In genomic region chr7:139075054-139075794, GRCm38 (mm10) we compare ENCODE assay signal across 14 mouse cellular contexts. TPM values are rescaled to one million over a fixed set of nuclear protein-coding genes. Genes with fewer than 3 reads are reported as not detected.
A peak's percentile ranks its signal among the peaks of the same experiment; 100 is the strongest.
DNase-seq lines count a peak whose midpoint lies in the region; ATAC-seq and TF ChIP-seq lines count a peak whose summit lies in the region.
"Had no signal": no experiment of that assay in that cellular context is flagged by ENCODE, and none has a peak within 500 bp of the region (broad histone marks: within the 10 kb centered on the region; RNA-seq: fewer than 3 reads in every experiment).

No protein-coding gene starts in this region.

- no peak for TF ChIP-seq CTCF in stomach, postnatal 0 days (IDR thresholded peaks at IDR 0.05; ENCODE audit: low read depth)

- H3K27ac ChIP-seq in embryonic facial prominence, embryonic 10.5 days (replicated peaks): peak overlapping the region; percentile 63
- H3K27ac ChIP-seq in hindbrain, embryonic 16.5 days (ENCODE audit: low read depth, low read length): 0 out of 2 replicates have a peak overlapping the region, but pooled peaks have one; percentile 50
- no peak overlapping the region for H3K27ac ChIP-seq in stomach, postnatal 0 days (replicated peaks)
- H3K27ac ChIP-seq: heart, embryonic 13.5 days; left cerebral cortex, adult 2 months; stomach, embryonic 15.5 days had no signal

- H3K4me3 ChIP-seq in embryonic facial prominence, embryonic 10.5 days: no peak overlapping the region
- no peak overlapping the region for H3K4me3 ChIP-seq in hindbrain, embryonic 16.5 days (ENCODE audit: low read length)
- H3K4me3 ChIP-seq in stomach, postnatal 0 days (ENCODE audit: low read depth, low read length): no peak overlapping the region
- H3K4me3 ChIP-seq: heart, embryonic 13.5 days; left cerebral cortex, adult 2 months; stomach, embryonic 15.5 days had no signal

- WGBS in embryonic facial prominence, embryonic 10.5 days: 36% methylated on average over 14 of the region's 14 CpGs
- 18% methylated on average over 14 of the region's 14 CpGs for WGBS in hindbrain, embryonic 16.5 days
- 47% methylated on average over 14 of the region's 14 CpGs for WGBS in stomach, postnatal 0 days

- no peak for TF ChIP-seq EP300 in stomach, postnatal 0 days (optimal IDR thresholded peaks at IDR 0.05)

- H3K4me1 ChIP-seq in embryonic facial prominence, embryonic 10.5 days: peaks cover 46% of the 10 kb centered on the region
- H3K4me1 ChIP-seq in hindbrain, embryonic 16.5 days (ENCODE audit: control insufficient read depth, insufficient read depth, low read depth, low read length): peaks cover 29% of the 10 kb centered on the region
- no peaks in the 10 kb centered on the region for H3K4me1 ChIP-seq in stomach, postnatal 0 days (replicated peaks; ENCODE audit: control insufficient read depth, insufficient read depth)

- intact Hi-C loops in left cerebral cortex, postnatal 4 days (cut with DNase I): no loop called here
- intact Hi-C loops in left cerebral cortex, postnatal 25 days (cut with DNase I): no loop called here

- H3K27me3 ChIP-seq in embryonic facial prominence, embryonic 10.5 days (replicated peaks; ENCODE audit: low read depth, poor library complexity, severe bottlenecking): no peaks in the 10 kb centered on the region; the same call in none of the 2 replicates
- no peaks in the 10 kb centered on the region for H3K27me3 ChIP-seq in hindbrain, embryonic 16.5 days (replicated peaks; ENCODE audit: control insufficient read depth, insufficient read depth, low read length)
- H3K27me3 ChIP-seq in stomach, postnatal 0 days (ENCODE audit: control insufficient read depth, insufficient read depth, low read length): no peaks in the 10 kb centered on the region
- H3K27me3 ChIP-seq: stomach, embryonic 15.5 days had no signal

- no peaks in the 10 kb centered on the region for H3K9me3 ChIP-seq in embryonic facial prominence, embryonic 10.5 days
- no peaks in the 10 kb centered on the region for H3K9me3 ChIP-seq in hindbrain, embryonic 16.5 days (ENCODE audit: control insufficient read depth, low read length)
- H3K9me3 ChIP-seq in stomach, postnatal 0 days (ENCODE audit: control insufficient read depth, low read length): no peaks in the 10 kb centered on the region
- H3K9me3 ChIP-seq: heart, embryonic 13.5 days; stomach, embryonic 15.5 days had no signal

- ATAC-seq in hindbrain, embryonic 16.5 days: no peak
- ATAC-seq in stomach, postnatal 0 days (ENCODE audit: low FRiP score, low TSS enrichment): no peak
- ATAC-seq: lung, postnatal 0 days had no signal

- peak; percentile 29 for DNase-seq in left cerebral cortex, postnatal 4 days
- no peak for DNase-seq in left cerebral cortex, postnatal 25 days (ENCODE audit: low spot score in 2 of 2)
- DNase-seq in embryonic facial prominence, embryonic 10.5 days (ENCODE audit: low spot score): peak; percentile 28
- DNase-seq in retina, embryonic 14.5 days (ENCODE audit: low spot score): peak; percentile 83
- no peak for DNase-seq in stomach, postnatal 0 days (ENCODE audit: low spot score)
- no peak for DNase-seq in left cerebral cortex, adult 18-20 months (ENCODE audit: low spot score in 2 of 2)
- DNase-seq: kidney, postnatal 14 days; thymus, postnatal 36 days had no signal

- H3K4me2 ChIP-seq in hindbrain, embryonic 16.5 days (ENCODE audit: low read length): no peak overlapping the region
- no peak overlapping the region for H3K4me2 ChIP-seq in stomach, postnatal 0 days (replicated peaks; ENCODE audit: low read depth)
- H3K4me2 ChIP-seq: heart, embryonic 13.5 days; liver, embryonic 11.5 days; stomach, embryonic 15.5 days had no signal

- no peaks in the 10 kb centered on the region for H3K36me3 ChIP-seq in embryonic facial prominence, embryonic 10.5 days (replicated peaks)
- no peaks in the 10 kb centered on the region for H3K36me3 ChIP-seq in hindbrain, embryonic 16.5 days (ENCODE audit: control insufficient read depth, insufficient read depth, low read length)
- no peaks in the 10 kb centered on the region for H3K36me3 ChIP-seq in stomach, postnatal 0 days (ENCODE audit: control insufficient read depth, insufficient read depth, low read length)
- H3K36me3 ChIP-seq: heart, embryonic 13.5 days; stomach, embryonic 15.5 days had no signal

- no peak overlapping the region for H3K9ac ChIP-seq in hindbrain, embryonic 16.5 days (ENCODE audit: low read depth, low read length)
- no peak overlapping the region for H3K9ac ChIP-seq in stomach, postnatal 0 days (ENCODE audit: low read length)
- H3K9ac ChIP-seq: heart, embryonic 13.5 days; stomach, embryonic 15.5 days had no signal

RNA-seq across cellular contexts. Expression of gene Dpysl4, which starts 10.6 kb away (rescaled TPM):
- total RNA-seq in left cerebral cortex, postnatal 4 days (2021): 100 to 1,000 TPM; 101 to 108 TPM
- 10 to 100 TPM; 57.7 to 62.6 TPM for total RNA-seq in left cerebral cortex, postnatal 25 days (2021)
- 63.8 and 64.4 TPM in 2 replicates for polyA plus RNA-seq in embryonic facial prominence, embryonic 10.5 days (2016; fragmentation: Nextera tagmentation; extraction: Ambion mirVana)
- 177 and 182 TPM in 2 replicates for polyA plus RNA-seq in hindbrain, embryonic 16.5 days (2015; fragmentation: Nextera tagmentation; extraction: Ambion mirVana)
- polyA plus RNA-seq in stomach, postnatal 0 days (2015; fragmentation: Nextera tagmentation; extraction: Ambion mirVana): 4.8 and 5.1 TPM in 2 replicates
- total RNA-seq in left cerebral cortex, adult 18-20 months (2021): 10 to 100 TPM; 41.8 to 46.8 TPM

Comparison
In these comparisons a context has a peak if more than half of its experiments do, and no peak if none do; other contexts are left out.
1. DNase-seq: peak in left cerebral cortex, postnatal 4 days (single experiment), embryonic facial prominence, embryonic 10.5 days (single experiment) and retina, embryonic 14.5 days (single experiment); none in left cerebral cortex, postnatal 25 days (0 of 2), stomach, postnatal 0 days (single experiment) and left cerebral cortex, adult 18-20 months (0 of 2).